ENCODE assay signal across 24 mouse cellular contexts in genomic region chr13:7313474-7313873, GRCm38 (mm10).
"Had no signal": no experiment of that assay in that cellular context is flagged by ENCODE, and none has a peak within 500 bp of the region (broad histone marks: within the 10 kb centered on the region; RNA-seq: fewer than 3 reads in every experiment).

No protein-coding gene starts in this region.

- H3K4me1 ChIP-seq: heart, embryonic 13.5 days; heart, embryonic 15.5 days; hindbrain, embryonic 13.5 days; hindbrain, embryonic 15.5 days; limb, embryonic 13.5 days; limb, embryonic 15.5 days; liver, embryonic 13.5 days; liver, embryonic 15.5 days had no signal

- H3K9ac ChIP-seq: forebrain, postnatal 0 days; heart, embryonic 13.5 days; heart, embryonic 15.5 days; hindbrain, embryonic 13.5 days; hindbrain, embryonic 15.5 days; limb, embryonic 13.5 days; limb, embryonic 15.5 days; liver, embryonic 13.5 days; liver, embryonic 15.5 days had no signal

- H3K27ac ChIP-seq: heart, adult 2 months; heart, embryonic 13.5 days; heart, embryonic 15.5 days; hindbrain, embryonic 13.5 days; hindbrain, embryonic 15.5 days; hindbrain, postnatal 0 days; kidney, postnatal 0 days; limb, embryonic 13.5 days; limb, embryonic 15.5 days; liver, embryonic 13.5 days; liver, embryonic 15.5 days had no signal

- H3K4me2 ChIP-seq: heart, embryonic 11.5 days; heart, embryonic 13.5 days; heart, embryonic 15.5 days; hindbrain, embryonic 13.5 days; hindbrain, embryonic 15.5 days; limb, embryonic 13.5 days; limb, embryonic 15.5 days; liver, embryonic 13.5 days; liver, embryonic 15.5 days had no signal

- H3K36me3 ChIP-seq: heart, embryonic 13.5 days; heart, embryonic 15.5 days; hindbrain, embryonic 13.5 days; hindbrain, embryonic 15.5 days; limb, embryonic 13.5 days; limb, embryonic 15.5 days; liver, embryonic 13.5 days; liver, embryonic 15.5 days had no signal

- DNase-seq: forebrain, postnatal 0 days; gastrocnemius, postnatal 14 days; gastrocnemius, postnatal 36 days; heart, adult 11 months; heart, adult 2 months; heart, postnatal 14 days; heart, postnatal 36 days; kidney, adult 11 months; kidney, postnatal 25 days; layer of hippocampus, adult 9-11 months; layer of hippocampus, postnatal 36 days; left cerebral cortex, postnatal 4 days; liver, embryonic 13.5 days had no signal

- H3K27me3 ChIP-seq: heart, embryonic 13.5 days; heart, embryonic 15.5 days; hindbrain, embryonic 13.5 days; hindbrain, embryonic 15.5 days; limb, embryonic 13.5 days; limb, embryonic 15.5 days; liver, embryonic 13.5 days; liver, embryonic 15.5 days had no signal

- H3K4me3 ChIP-seq: heart, adult 2 months; heart, embryonic 13.5 days; heart, embryonic 15.5 days; hindbrain, embryonic 13.5 days; hindbrain, embryonic 15.5 days; limb, embryonic 13.5 days; limb, embryonic 15.5 days; liver, embryonic 13.5 days; liver, embryonic 15.5 days had no signal

- H3K9me3 ChIP-seq: heart, embryonic 13.5 days; heart, embryonic 15.5 days; hindbrain, embryonic 13.5 days; hindbrain, embryonic 15.5 days; limb, embryonic 13.5 days; limb, embryonic 15.5 days; liver, embryonic 15.5 days had no signal

- ATAC-seq: forebrain, postnatal 0 days; hindbrain, postnatal 0 days; intestine, embryonic 16.5 days had no signal
